Mouse (Mus musculus) frontal cortex, adult (tissue): ENCODE data around the gene Zfp697.
"Not testable (repeated sequence)": the region's sequence is repeated elsewhere in the genome, so short reads cannot be mapped to it uniquely, and the experiment has no call there.

Experiments used
- ATAC-seq: cut with Nextera tagmentation; 2 replicates; pipeline ENCODE4 v1.9.2; 2017; ENCODE audit warnings: mild to moderate bottlenecking, moderate library complexity, mixed read lengths; ENCODE audit not compliant: low TSS enrichment

Zfp697 gene

GRCm38 (mm10) chr3:98418991-98419785 lies 36.9 kb downstream of the Zfp697 start:
- ATAC-seq, result peak; percentile 81

- no peak for ATAC-seq
Measured at GRCm38 (mm10) chr3:98419786-98420070, 37.5 kb downstream of the Zfp697 start.

GRCm38 (mm10) chr3:98422926-98423325 lies 40.7 kb downstream of the Zfp697 start:
- ATAC-seq, result no peak

GRCm38 (mm10) chr3:98426749-98427148 lies 44.5 kb downstream of the Zfp697 start:
- peak; percentile 24; the same call in 1 of the 2 replicates for ATAC-seq

GRCm38 (mm10) chr3:98427260-98427599 lies 45.0 kb downstream of the Zfp697 start:
- ATAC-seq, result peak; percentile 28

GRCm38 (mm10) chr3:98427600-98428448 lies 45.6 kb downstream of the Zfp697 start:
- peak; percentile 85 for ATAC-seq

- ATAC-seq, result no peak; the same call in 1 of the 2 replicates
Measured at GRCm38 (mm10) chr3:98428449-98428775, 46.2 kb downstream of the Zfp697 start.

GRCm38 (mm10) chr3:98428928-98429525 lies 46.8 kb downstream of the Zfp697 start:
- ATAC-seq, result no peak

- ATAC-seq, result no peak
Measured at GRCm38 (mm10) chr3:98434088-98434816, 52.0 kb downstream of the Zfp697 start.

GRCm38 (mm10) chr3:98435030-98435429 lies 52.8 kb downstream of the Zfp697 start:
- no peak for ATAC-seq

GRCm38 (mm10) chr3:98442245-98442644 lies 60.0 kb downstream of the Zfp697 start:
- not testable (repeated sequence) for ATAC-seq

GRCm38 (mm10) chr3:98443149-98443779 lies 61.0 kb downstream of the Zfp697 start:
- ATAC-seq, result peak; percentile 90

GRCm38 (mm10) chr3:98443924-98444323 lies 61.7 kb downstream of the Zfp697 start:
- ATAC-seq, result not testable (repeated sequence)

GRCm38 (mm10) chr3:98453786-98454185 lies 71.5 kb downstream of the Zfp697 start:
- ATAC-seq, result not testable (repeated sequence)

- ATAC-seq, result not testable (repeated sequence)
Measured at GRCm38 (mm10) chr3:98457026-98457425, 74.8 kb downstream of the Zfp697 start, which contains the start of gene Gm4450. Gene Gm4450, minus strand, starts transcription at chr3:98457126.

- not testable (repeated sequence) for ATAC-seq
Measured at GRCm38 (mm10) chr3:98469323-98469722, 87.1 kb downstream of the Zfp697 start.

GRCm38 (mm10) chr3:98471057-98471456 lies 88.8 kb downstream of the Zfp697 start:
- not testable (repeated sequence) for ATAC-seq

GRCm38 (mm10) chr3:98471499-98471898 lies 89.2 kb downstream of the Zfp697 start:
- ATAC-seq, result not testable (repeated sequence)

- ATAC-seq, result not testable (repeated sequence)
Measured at GRCm38 (mm10) chr3:98494184-98494583, 111.9 kb downstream of the Zfp697 start.

- ATAC-seq, result not testable (repeated sequence)
Measured at GRCm38 (mm10) chr3:98495055-98495454, 112.8 kb downstream of the Zfp697 start.

GRCm38 (mm10) chr3:98496762-98497161 lies 114.5 kb downstream of the Zfp697 start:
- ATAC-seq, result peak; percentile 85
